Comparison of ENCODE assay signal across 26 mouse cellular contexts in the genomic region with DNA sequence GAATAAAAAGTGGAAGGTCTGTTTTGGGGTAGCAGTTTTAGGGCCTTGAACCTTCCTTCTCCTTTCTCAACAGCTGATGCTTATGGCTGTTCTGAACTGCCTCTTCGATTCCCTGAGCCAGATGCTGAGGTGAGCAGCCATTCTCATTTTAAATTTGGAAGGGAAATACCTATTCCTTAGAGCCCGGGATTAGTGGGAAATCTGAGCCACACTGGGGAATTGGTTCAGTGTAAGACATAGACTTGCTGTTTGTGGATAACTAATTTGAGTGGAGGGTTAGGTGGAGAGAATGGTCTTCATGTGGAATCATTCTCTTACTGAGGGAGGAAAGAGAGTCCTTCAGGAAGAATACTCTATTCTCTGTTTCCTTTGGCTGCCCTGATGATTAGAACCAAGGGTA. TPM values are rescaled to one million over a fixed set of nuclear protein-coding genes. Genes with fewer than 3 reads are reported as not detected.
DNase-seq lines count a peak whose midpoint lies in the region; ATAC-seq lines count a peak whose summit lies in the region.
"Had no signal": no experiment of that assay in that cellular context is flagged by ENCODE, and none has a peak within 500 bp of the region (broad histone marks: within the 10 kb centered on the region; RNA-seq: fewer than 3 reads in every experiment).

No protein-coding gene starts in this region.

- no peaks in the 10 kb centered on the region for H3K9me3 ChIP-seq in kidney, embryonic 15.5 days (replicated peaks)
- H3K9me3 ChIP-seq in kidney, embryonic 16.5 days (ENCODE audit: low read length) = no peaks in the 10 kb centered on the region
- no peaks in the 10 kb centered on the region for H3K9me3 ChIP-seq in embryonic facial prominence, embryonic 15.5 days (replicated peaks)
- H3K9me3 ChIP-seq in limb, embryonic 13.5 days = no peaks in the 10 kb centered on the region
- no peaks in the 10 kb centered on the region for H3K9me3 ChIP-seq in midbrain, embryonic 11.5 days (ENCODE audit: control insufficient read depth, low read length)
- H3K9me3 ChIP-seq: forebrain, embryonic 12.5 days; heart, embryonic 10.5 days; heart, embryonic 15.5 days; hindbrain, embryonic 15.5 days had no signal

- peaks cover 61% of the 10 kb centered on the region for H3K4me1 ChIP-seq in kidney, embryonic 15.5 days
- H3K4me1 ChIP-seq in kidney, embryonic 16.5 days (ENCODE audit: insufficient read depth, low read length) = peaks cover 62% of the 10 kb centered on the region
- H3K4me1 ChIP-seq in embryonic facial prominence, embryonic 15.5 days = peaks cover 42% of the 10 kb centered on the region
- H3K4me1 ChIP-seq in limb, embryonic 13.5 days = peaks cover 84% of the 10 kb centered on the region
- H3K4me1 ChIP-seq in midbrain, embryonic 11.5 days (ENCODE audit: control insufficient read depth, insufficient read depth, low read length) = peaks cover 37% of the 10 kb centered on the region

- H3K4me2 ChIP-seq in kidney, embryonic 15.5 days = no peak overlapping the region
- no peak overlapping the region for H3K4me2 ChIP-seq in kidney, embryonic 16.5 days (replicated peaks; ENCODE audit: low read depth, low read length)
- no peak overlapping the region for H3K4me2 ChIP-seq in embryonic facial prominence, embryonic 15.5 days (replicated peaks)
- H3K4me2 ChIP-seq in limb, embryonic 13.5 days (replicated peaks) = no peak overlapping the region
- H3K4me2 ChIP-seq in midbrain, embryonic 11.5 days = no peak overlapping the region
- H3K4me2 ChIP-seq: forebrain, embryonic 12.5 days; heart, embryonic 15.5 days; hindbrain, embryonic 15.5 days had no signal

- no peak overlapping the region for H3K9ac ChIP-seq in kidney, embryonic 15.5 days
- no peak overlapping the region for H3K9ac ChIP-seq in kidney, embryonic 16.5 days (replicated peaks; ENCODE audit: low read length)
- H3K9ac ChIP-seq in embryonic facial prominence, embryonic 15.5 days = no peak overlapping the region
- no peak overlapping the region for H3K9ac ChIP-seq in limb, embryonic 13.5 days
- no peak overlapping the region for H3K9ac ChIP-seq in midbrain, embryonic 11.5 days (ENCODE audit: low read length)
- H3K9ac ChIP-seq: forebrain, embryonic 12.5 days; heart, embryonic 15.5 days; hindbrain, embryonic 15.5 days had no signal

- peaks cover 62% of the 10 kb centered on the region for H3K36me3 ChIP-seq in kidney, embryonic 15.5 days
- peaks cover 36% of the 10 kb centered on the region for H3K36me3 ChIP-seq in kidney, embryonic 16.5 days (ENCODE audit: insufficient read depth, low read length)
- peaks cover 49% of the 10 kb centered on the region for H3K36me3 ChIP-seq in embryonic facial prominence, embryonic 15.5 days
- peaks cover 65% of the 10 kb centered on the region for H3K36me3 ChIP-seq in limb, embryonic 13.5 days
- H3K36me3 ChIP-seq in midbrain, embryonic 11.5 days (ENCODE audit: control insufficient read depth, insufficient read depth, low read length) = peaks cover 8% of the 10 kb centered on the region

- H3K27me3 ChIP-seq in kidney, embryonic 15.5 days = no peaks in the 10 kb centered on the region
- H3K27me3 ChIP-seq in kidney, embryonic 16.5 days (ENCODE audit: insufficient read depth, low read length) = no peaks in the 10 kb centered on the region
- no peaks in the 10 kb centered on the region for H3K27me3 ChIP-seq in embryonic facial prominence, embryonic 15.5 days
- no peaks in the 10 kb centered on the region for H3K27me3 ChIP-seq in limb, embryonic 13.5 days
- no peaks in the 10 kb centered on the region for H3K27me3 ChIP-seq in midbrain, embryonic 11.5 days (ENCODE audit: control insufficient read depth, insufficient read depth, low read length)
- H3K27me3 ChIP-seq: CH12.LX; forebrain, embryonic 12.5 days; heart, embryonic 15.5 days; hindbrain, embryonic 15.5 days had no signal

- 63% methylated on average over 2 of the region's 2 CpGs for WGBS in kidney, embryonic 15.5 days
- WGBS in kidney, embryonic 16.5 days = 65% methylated on average over 2 of the region's 2 CpGs
- WGBS in embryonic facial prominence, embryonic 15.5 days = 29% methylated on average over 2 of the region's 2 CpGs
- 25% methylated on average over 2 of the region's 2 CpGs for WGBS in limb, embryonic 13.5 days
- 72% methylated on average over 2 of the region's 2 CpGs for WGBS in midbrain, embryonic 11.5 days

- no peak for DNase-seq in midbrain, embryonic 11.5 days (ENCODE audit: low spot score, missing footprints)
- no peak for DNase-seq in frontal cortex, adult 2 months (ENCODE audit: extremely low spot score in 1 of 2, low spot score in 1 of 2)
- DNase-seq in heart, adult 18-20 months = no peak
- DNase-seq: adrenal gland, adult 8-10 months; adrenal gland, postnatal 36 days; cerebellum, adult 11 months; cerebellum, adult 8-10 months; cerebellum, postnatal 14 days; embryo, embryonic 11 days; gastrocnemius, postnatal 36 days; heart, adult 11 months; heart, postnatal 14 days had no signal

- no peak for ATAC-seq in kidney, embryonic 15.5 days (replicated peaks; ENCODE audit: low FRiP score)
- no peak for ATAC-seq in kidney, embryonic 16.5 days (ENCODE audit: low FRiP score, low TSS enrichment)
- 0 out of 2 replicates have a peak, but pooled peaks have one; percentile 8 for ATAC-seq in embryonic facial prominence, embryonic 15.5 days (ENCODE audit: insufficient number of reproducible peaks, low FRiP score, low TSS enrichment, low read depth)
- ATAC-seq in limb, embryonic 13.5 days (ENCODE audit: low FRiP score, low read depth) = no peak
- ATAC-seq in midbrain, embryonic 11.5 days (ENCODE audit: low FRiP score) = no peak
- ATAC-seq: forebrain, embryonic 16.5 days; intestine, postnatal 0 days had no signal

- H3K4me3 ChIP-seq in kidney, embryonic 15.5 days (replicated peaks) = no peak overlapping the region
- no peak overlapping the region for H3K4me3 ChIP-seq in kidney, embryonic 16.5 days (ENCODE audit: low read length)
- no peak overlapping the region for H3K4me3 ChIP-seq in embryonic facial prominence, embryonic 15.5 days (replicated peaks)
- H3K4me3 ChIP-seq in limb, embryonic 13.5 days = no peak overlapping the region
- no peak overlapping the region for H3K4me3 ChIP-seq in midbrain, embryonic 11.5 days (ENCODE audit: low read depth, low read length)
- H3K4me3 ChIP-seq: forebrain, embryonic 12.5 days; heart, embryonic 10.5 days; heart, embryonic 15.5 days; hindbrain, embryonic 15.5 days had no signal

- peak overlapping the region; percentile 37; the same call in 1 of the 2 replicates for H3K27ac ChIP-seq in kidney, embryonic 15.5 days
- no peak overlapping the region for H3K27ac ChIP-seq in kidney, embryonic 16.5 days (ENCODE audit: low read length)
- H3K27ac ChIP-seq in embryonic facial prominence, embryonic 15.5 days (replicated peaks) = no peak overlapping the region; the same call in 1 of the 2 replicates
- peak overlapping the region; percentile 61; the same call in 1 of the 2 replicates for H3K27ac ChIP-seq in limb, embryonic 13.5 days
- no peak overlapping the region for H3K27ac ChIP-seq in midbrain, embryonic 11.5 days (ENCODE audit: low read depth, low read length)
- H3K27ac ChIP-seq: heart, embryonic 15.5 days; hindbrain, embryonic 15.5 days had no signal

RNA-seq across cellular contexts. Expression of a gene that starts 15.8 kb away (rescaled TPM):
- polyA plus RNA-seq in kidney, embryonic 15.5 days (2015; fragmentation: Nextera tagmentation; extraction: Ambion mirVana) = 0.42 and 0.48 TPM in 2 replicates
- 0.30 and 0.67 TPM in 2 replicates for polyA plus RNA-seq in kidney, embryonic 16.5 days (2015; fragmentation: Nextera tagmentation; extraction: Ambion mirVana)
- 0.50 and 0.73 TPM in 2 replicates for polyA plus RNA-seq in embryonic facial prominence, embryonic 15.5 days (2015; fragmentation: Nextera tagmentation; extraction: Ambion mirVana)
- polyA plus RNA-seq in limb, embryonic 13.5 days (2015; fragmentation: Nextera tagmentation; extraction: Ambion mirVana) = 0.34 and 0.41 TPM in 2 replicates
- 0.12 and 0.23 TPM in 2 replicates for polyA plus RNA-seq in midbrain, embryonic 11.5 days (2014; fragmentation: Nextera tagmentation; extraction: Ambion mirVana)
- 1.3 and 1.5 TPM in 2 replicates for polyA plus RNA-seq in frontal cortex, adult 2 months (2012; rRNA removed)
- not detected for total RNA-seq in heart, adult 18-20 months (2021)
- total RNA-seq: adrenal gland, adult 8-10 months; adrenal gland, postnatal 36 days; common myeloid progenitor, adult 5-6 weeks; gastrocnemius, adult 8-10 months; gastrocnemius, postnatal 36 days; heart, postnatal 14 days had no signal
- polyA plus RNA-seq: C2C12; intestine, postnatal 0 days had no signal

RNA-seq across cellular contexts. Expression of a gene that starts 22.1 kb away (rescaled TPM):
- polyA plus RNA-seq in kidney, embryonic 15.5 days (2015; fragmentation: Nextera tagmentation; extraction: Ambion mirVana) = 298 and 300 TPM in 2 replicates
- 324 and 333 TPM in 2 replicates for polyA plus RNA-seq in kidney, embryonic 16.5 days (2015; fragmentation: Nextera tagmentation; extraction: Ambion mirVana)
- polyA plus RNA-seq in embryonic facial prominence, embryonic 15.5 days (2015; fragmentation: Nextera tagmentation; extraction: Ambion mirVana) = 264 and 279 TPM in 2 replicates
- 283 TPM in 2 replicates for polyA plus RNA-seq in limb, embryonic 13.5 days (2015; fragmentation: Nextera tagmentation; extraction: Ambion mirVana)
- polyA plus RNA-seq in midbrain, embryonic 11.5 days (2014; fragmentation: Nextera tagmentation; extraction: Ambion mirVana) = 286 and 307 TPM in 2 replicates
- 141 and 146 TPM in 2 replicates for polyA plus RNA-seq in frontal cortex, adult 2 months (2012; rRNA removed)
- total RNA-seq in heart, adult 18-20 months (2021) = 10 to 100 TPM; 52.3 to 52.9 TPM

RNA-seq across cellular contexts. Expression of a gene that starts 36.4 kb away (rescaled TPM):
- 5.1 and 6.2 TPM in 2 replicates for polyA plus RNA-seq in kidney, embryonic 15.5 days (2015; fragmentation: Nextera tagmentation; extraction: Ambion mirVana)
- polyA plus RNA-seq in kidney, embryonic 16.5 days (2015; fragmentation: Nextera tagmentation; extraction: Ambion mirVana) = 3.8 and 4.2 TPM in 2 replicates
- 2.0 and 2.3 TPM in 2 replicates for polyA plus RNA-seq in embryonic facial prominence, embryonic 15.5 days (2015; fragmentation: Nextera tagmentation; extraction: Ambion mirVana)
- 2.8 and 3.8 TPM in 2 replicates for polyA plus RNA-seq in limb, embryonic 13.5 days (2015; fragmentation: Nextera tagmentation; extraction: Ambion mirVana)
- 6.8 and 6.9 TPM in 2 replicates for polyA plus RNA-seq in midbrain, embryonic 11.5 days (2014; fragmentation: Nextera tagmentation; extraction: Ambion mirVana)
- 0.48 TPM in 1 of 2 replicates, not detected in the other for polyA plus RNA-seq in frontal cortex, adult 2 months (2012; rRNA removed)
- total RNA-seq in heart, adult 18-20 months (2021) = 1 to 10 TPM in 1 of 2 experiments, under 1 TPM in 1; 0.46 to 1.2 TPM
- total RNA-seq: CH12.LX; gastrocnemius, adult 8-10 months; gastrocnemius, postnatal 36 days had no signal

RNA-seq across cellular contexts. Expression of a gene that starts 45.2 kb away (rescaled TPM):
- polyA plus RNA-seq in kidney, embryonic 15.5 days (2015; fragmentation: Nextera tagmentation; extraction: Ambion mirVana) = 12.5 and 14.4 TPM in 2 replicates
- 12.4 and 14.4 TPM in 2 replicates for polyA plus RNA-seq in kidney, embryonic 16.5 days (2015; fragmentation: Nextera tagmentation; extraction: Ambion mirVana)
- 16.1 and 18.9 TPM in 2 replicates for polyA plus RNA-seq in embryonic facial prominence, embryonic 15.5 days (2015; fragmentation: Nextera tagmentation; extraction: Ambion mirVana)
- polyA plus RNA-seq in limb, embryonic 13.5 days (2015; fragmentation: Nextera tagmentation; extraction: Ambion mirVana) = 11.7 and 13.1 TPM in 2 replicates
- polyA plus RNA-seq in midbrain, embryonic 11.5 days (2014; fragmentation: Nextera tagmentation; extraction: Ambion mirVana) = 19.4 and 24.3 TPM in 2 replicates
- 46.3 and 46.5 TPM in 2 replicates for polyA plus RNA-seq in frontal cortex, adult 2 months (2012; rRNA removed)
- total RNA-seq in heart, adult 18-20 months (2021) = 10 to 100 TPM in 1 of 2 experiments, 1 to 10 TPM in 1; 8.9 to 10.3 TPM

RNA-seq across cellular contexts. Expression of a gene that starts 54.4 kb away (rescaled TPM):
- 1,025 and 1,038 TPM in 2 replicates for polyA plus RNA-seq in kidney, embryonic 15.5 days (2015; fragmentation: Nextera tagmentation; extraction: Ambion mirVana)
- 831 and 924 TPM in 2 replicates for polyA plus RNA-seq in kidney, embryonic 16.5 days (2015; fragmentation: Nextera tagmentation; extraction: Ambion mirVana)
- 667 and 669 TPM in 2 replicates for polyA plus RNA-seq in embryonic facial prominence, embryonic 15.5 days (2015; fragmentation: Nextera tagmentation; extraction: Ambion mirVana)
- polyA plus RNA-seq in limb, embryonic 13.5 days (2015; fragmentation: Nextera tagmentation; extraction: Ambion mirVana) = 1,120 and 1,163 TPM in 2 replicates
- 1,348 and 1,391 TPM in 2 replicates for polyA plus RNA-seq in midbrain, embryonic 11.5 days (2014; fragmentation: Nextera tagmentation; extraction: Ambion mirVana)
- polyA plus RNA-seq in frontal cortex, adult 2 months (2012; rRNA removed) = 360 and 407 TPM in 2 replicates
- 100 to 1,000 TPM; 147 to 150 TPM for total RNA-seq in heart, adult 18-20 months (2021)

Comparison
In these comparisons a context has a peak if more than half of its experiments do, and no peak if none do; other contexts are left out.
1. H3K27ac ChIP-seq: peak in kidney, embryonic 15.5 days (single experiment) and limb, embryonic 13.5 days (single experiment); none in kidney, embryonic 16.5 days (single experiment), embryonic facial prominence, embryonic 15.5 days (single experiment) and midbrain, embryonic 11.5 days (single experiment).